Mouse (Mus musculus): ENCODE measurements around the gene Scg5. TPM values are rescaled to one million over a fixed set of nuclear protein-coding genes. Genes with fewer than 3 reads are reported as not detected.

The Scg5 gene
- polyA plus RNA-seq, 2 experiments, result 0.84 to 1.5 TPM

GRCm38 (mm10) chr2:113776297-113776696 lies 52.6 kb downstream of the Scg5 start:
- WGBS, result 36% methylated on average over 3 of the region's 3 CpGs
- Histone ChIP-seq H3K4me3 (replicated peaks; ENCODE audit: low read length) (no peak overlapping the region), H3K4me2 (replicated peaks; ENCODE audit: low read depth, low read length, severe bottlenecking) (no peak overlapping the region), H3K27ac (replicated peaks; ENCODE audit: low read depth, low read length) (no peak overlapping the region), H3K9ac (ENCODE audit: low read depth, low read length, severe bottlenecking) (no peak overlapping the region), H3K36me3 (ENCODE audit: control insufficient read depth, insufficient read depth, low read length) (no peaks in the 10 kb centered on the region), H3K27me3 (ENCODE audit: control insufficient read depth, insufficient read depth, low read length) (no peaks in the 10 kb centered on the region), H3K9me3 (ENCODE audit: control insufficient read depth, low read length) (no peaks in the 10 kb centered on the region), H3K4me1 (ENCODE audit: control insufficient read depth, insufficient read depth, low read length) (peaks cover 6% of the 10 kb centered on the region; the same call in 1 of the 2 replicates)
- no peak for TF ChIP-seq POLR2A (IDR thresholded peaks at IDR 0.05; ENCODE audit: borderline replicate concordance, extremely low read depth, insufficient read depth, insufficient read length)
- ATAC-seq (ENCODE audit: low FRiP score, low read depth) (peak; percentile 31; the same call in 1 of the 2 replicates), DNase-seq (ENCODE audit: low spot score) (no peak)

- DNase-seq (ENCODE audit: low spot score), result no peak
- no peak overlapping the region for H3K27ac ChIP-seq (replicated peaks; ENCODE audit: low read depth, low read length)
- ATAC-seq (ENCODE audit: low FRiP score, low read depth), result no peak
- H3K9ac ChIP-seq (ENCODE audit: low read depth, low read length, severe bottlenecking), result no peak overlapping the region
- H3K36me3 ChIP-seq (ENCODE audit: control insufficient read depth, insufficient read depth, low read length), result no peaks in the 10 kb centered on the region
- no peaks in the 10 kb centered on the region; the same call in 1 of the 2 replicates for H3K4me1 ChIP-seq (ENCODE audit: control insufficient read depth, insufficient read depth, low read length)
- no peak overlapping the region for H3K4me2 ChIP-seq (replicated peaks; ENCODE audit: low read depth, low read length, severe bottlenecking)
- H3K27me3 ChIP-seq (ENCODE audit: control insufficient read depth, insufficient read depth, low read length), result no peaks in the 10 kb centered on the region
- H3K4me3 ChIP-seq (replicated peaks; ENCODE audit: low read length), result no peak overlapping the region
- TF ChIP-seq POLR2A (IDR thresholded peaks at IDR 0.05; ENCODE audit: borderline replicate concordance, extremely low read depth, insufficient read depth, insufficient read length), result no peak
- no peaks in the 10 kb centered on the region for H3K9me3 ChIP-seq (ENCODE audit: control insufficient read depth, low read length)
- 68% methylated on average over 6 of the region's 6 CpGs for WGBS
These were observed 54.6 kb downstream of the Scg5 start for GRCm38 (mm10) chr2:113774150-113774805.

- Histone ChIP-seq H3K9me3 (ENCODE audit: control insufficient read depth, low read length) (no peaks in the 10 kb centered on the region), H3K4me2 (replicated peaks; ENCODE audit: low read depth, low read length, severe bottlenecking) (no peak overlapping the region), H3K4me3 (replicated peaks; ENCODE audit: low read length) (no peak overlapping the region), H3K36me3 (ENCODE audit: control insufficient read depth, insufficient read depth, low read length) (no peaks in the 10 kb centered on the region), H3K27me3 (ENCODE audit: control insufficient read depth, insufficient read depth, low read length) (no peaks in the 10 kb centered on the region), H3K4me1 (ENCODE audit: control insufficient read depth, insufficient read depth, low read length) (no peaks in the 10 kb centered on the region), H3K9ac (ENCODE audit: low read depth, low read length, severe bottlenecking) (no peak overlapping the region), H3K27ac (replicated peaks; ENCODE audit: low read depth, low read length) (no peak overlapping the region)
- TF ChIP-seq POLR2A (IDR thresholded peaks at IDR 0.05; ENCODE audit: borderline replicate concordance, extremely low read depth, insufficient read depth, insufficient read length), result no peak
- DNase-seq (ENCODE audit: low spot score), result no peak
- 80% methylated on average over 8 of the region's 8 CpGs for WGBS
- no peak for ATAC-seq (ENCODE audit: low FRiP score, low read depth)
These were observed 60.2 kb downstream of the Scg5 start for GRCm38 (mm10) chr2:113768541-113769303.

- Histone ChIP-seq H3K36me3 (ENCODE audit: control insufficient read depth, insufficient read depth, low read length) (no peaks in the 10 kb centered on the region), H3K9me3 (ENCODE audit: control insufficient read depth, low read length) (no peaks in the 10 kb centered on the region), H3K4me3 (replicated peaks; ENCODE audit: low read length) (no peak overlapping the region), H3K4me2 (replicated peaks; ENCODE audit: low read depth, low read length, severe bottlenecking) (no peak overlapping the region), H3K9ac (ENCODE audit: low read depth, low read length, severe bottlenecking) (no peak overlapping the region), H3K4me1 (ENCODE audit: control insufficient read depth, insufficient read depth, low read length) (no peaks in the 10 kb centered on the region), H3K27me3 (ENCODE audit: control insufficient read depth, insufficient read depth, low read length) (no peaks in the 10 kb centered on the region), H3K27ac (replicated peaks; ENCODE audit: low read depth, low read length) (no peak overlapping the region)
- ATAC-seq (ENCODE audit: low FRiP score, low read depth) (no peak), DNase-seq (ENCODE audit: low spot score) (no peak)
- no peak for TF ChIP-seq POLR2A (IDR thresholded peaks at IDR 0.05; ENCODE audit: borderline replicate concordance, extremely low read depth, insufficient read depth, insufficient read length)
- WGBS, result 42% methylated on average over 1 of the region's 1 CpGs
These were observed 63.0 kb downstream of the Scg5 start for GRCm38 (mm10) chr2:113765885-113766284.

GRCm38 (mm10) chr2:113764968-113765367 lies 64.0 kb downstream of the Scg5 start:
- 75% methylated on average over 5 of the region's 5 CpGs for WGBS
- Histone ChIP-seq H3K9me3 (ENCODE audit: control insufficient read depth, low read length) (no peaks in the 10 kb centered on the region), H3K27ac (replicated peaks; ENCODE audit: low read depth, low read length) (no peak overlapping the region), H3K4me3 (replicated peaks; ENCODE audit: low read length) (no peak overlapping the region), H3K9ac (ENCODE audit: low read depth, low read length, severe bottlenecking) (no peak overlapping the region), H3K4me2 (replicated peaks; ENCODE audit: low read depth, low read length, severe bottlenecking) (no peak overlapping the region), H3K27me3 (ENCODE audit: control insufficient read depth, insufficient read depth, low read length) (peaks cover 3% of the 10 kb centered on the region; the same call in 1 of the 2 replicates), H3K4me1 (ENCODE audit: control insufficient read depth, insufficient read depth, low read length) (no peaks in the 10 kb centered on the region), H3K36me3 (ENCODE audit: control insufficient read depth, insufficient read depth, low read length) (no peaks in the 10 kb centered on the region)
- DNase-seq (ENCODE audit: low spot score) (no peak), ATAC-seq (ENCODE audit: low FRiP score, low read depth) (no peak)
- TF ChIP-seq POLR2A (IDR thresholded peaks at IDR 0.05; ENCODE audit: borderline replicate concordance, extremely low read depth, insufficient read depth, insufficient read length), result no peak
